Mouse (Mus musculus): ENCODE data around the gene Psmd11.
A peak's percentile ranks its signal among the peaks of the same experiment; 100 is the strongest.

DNA sequence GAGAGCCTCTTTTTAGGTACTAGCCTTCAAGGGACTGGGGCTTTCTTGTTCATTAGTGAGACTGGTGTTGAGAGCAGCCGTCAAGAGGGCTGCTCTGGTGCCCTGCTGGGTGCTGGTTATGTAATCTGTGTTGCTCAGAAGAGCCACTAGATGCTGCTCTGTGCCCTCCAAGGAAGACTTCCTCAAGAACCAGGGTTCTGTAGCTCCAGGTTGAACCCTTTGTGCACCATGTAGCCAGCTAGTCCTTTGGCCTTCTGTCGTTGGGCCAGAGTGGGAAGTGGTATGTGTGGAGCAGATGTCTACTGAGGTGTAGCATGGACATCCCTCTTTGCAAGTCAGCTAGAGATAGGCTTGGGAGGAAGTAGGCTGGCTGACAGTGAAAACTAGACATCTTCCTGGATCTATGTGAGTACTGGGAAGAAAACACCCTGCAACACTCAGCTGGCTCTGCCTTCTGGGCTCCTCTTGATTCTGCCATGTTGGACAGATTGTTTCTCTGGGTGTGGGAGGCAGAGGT, 45.8 kb downstream of the Psmd11 start:
- TF ChIP-seq CTCF (IDR thresholded peaks at IDR 0.05; ENCODE audit: low read depth, low read length) (0 out of 2 replicates have a peak, but pooled peaks have one; percentile 16), POLR2A (IDR thresholded peaks at IDR 0.05; ENCODE audit: extremely low read depth, insufficient read depth, low read length) (no peak)
